Mouse (Mus musculus) 416B (cell line): Measurements from ENCODE around the gene Atp6ap1.

ENCODE experiments used
- DNase-seq: peaks from one replicate; pipeline ENCODE4 v3.0.0; 2011; ENCODE audit warnings: low read depth

Atp6ap1 gene

DNA sequence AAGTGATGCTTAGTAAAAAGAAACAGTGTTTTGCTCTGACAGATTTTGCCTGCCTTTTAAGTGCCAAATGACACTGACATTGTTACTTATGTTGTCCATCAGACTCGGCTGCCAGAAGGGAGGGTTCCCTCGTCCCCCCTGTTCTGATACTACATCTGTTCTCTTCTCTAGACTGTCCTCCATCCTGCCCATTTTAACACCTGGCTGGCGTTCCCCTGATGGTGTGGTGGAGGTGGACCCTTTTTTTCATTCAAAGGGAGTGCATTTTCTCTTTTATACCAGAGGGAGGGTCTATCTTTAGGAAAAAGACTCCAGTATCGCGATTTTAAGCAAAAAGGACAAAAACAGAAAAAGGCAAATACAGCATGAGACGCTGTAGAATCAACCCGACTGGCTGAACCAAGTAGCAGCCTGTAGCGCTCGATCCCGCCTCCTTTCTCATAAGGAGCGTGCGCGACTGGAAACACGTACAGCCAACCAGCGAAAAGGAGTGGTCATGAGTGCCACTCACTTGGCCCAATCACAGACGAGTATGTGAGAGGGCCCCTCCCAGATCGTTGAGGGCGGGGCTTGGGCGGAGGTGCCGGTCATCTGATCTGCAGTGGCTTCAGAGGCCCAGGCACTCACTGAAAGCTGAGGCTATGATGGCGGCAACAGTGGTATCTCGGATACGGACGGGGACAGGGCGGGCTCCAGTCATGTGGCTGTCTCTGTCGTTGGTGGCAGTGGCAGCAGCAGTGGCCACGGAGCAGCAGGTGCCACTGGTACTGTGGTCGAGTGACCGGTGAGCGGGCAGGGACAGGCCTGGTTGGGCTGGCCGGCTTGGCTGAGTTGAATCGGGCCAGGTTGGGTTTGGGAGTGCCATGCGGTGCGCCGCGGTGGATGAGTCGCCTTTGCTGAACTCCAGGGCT, at the start of gene Atp6ap1:
Gene Atp6ap1 (plus strand): TSS at position 560 of the 911 bp plus-strand sequence.
- peak; percentile 95 for DNase-seq

DNA sequence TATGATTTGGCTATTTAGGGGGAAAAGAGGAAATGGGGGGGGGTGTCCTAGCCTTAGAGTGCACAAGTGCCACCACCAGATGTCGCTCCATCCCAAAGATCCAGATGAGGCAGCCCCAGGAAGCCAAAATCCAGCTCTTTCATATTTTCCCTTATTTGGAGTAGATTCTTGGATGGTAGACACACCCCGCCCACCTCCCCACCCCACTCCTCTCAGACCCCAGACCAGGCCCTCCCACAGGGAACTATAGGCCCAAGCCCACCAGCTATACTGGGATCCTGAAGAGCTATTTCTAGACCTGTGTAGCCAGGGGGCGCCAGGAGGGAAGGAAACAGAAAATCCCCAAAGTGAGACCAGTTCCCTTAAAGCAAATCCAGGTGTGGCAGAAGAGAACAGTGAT, 48.2 kb upstream of the Atp6ap1 start:
- peak; percentile 68 for DNase-seq

GRCm38 (mm10) chrX:74249615-74250014, 47.3 kb upstream of the Atp6ap1 start, which contains the start of gene Flna:
Flna (minus strand) TSS chrX:74249820.
- peak; percentile 40 for DNase-seq

DNA sequence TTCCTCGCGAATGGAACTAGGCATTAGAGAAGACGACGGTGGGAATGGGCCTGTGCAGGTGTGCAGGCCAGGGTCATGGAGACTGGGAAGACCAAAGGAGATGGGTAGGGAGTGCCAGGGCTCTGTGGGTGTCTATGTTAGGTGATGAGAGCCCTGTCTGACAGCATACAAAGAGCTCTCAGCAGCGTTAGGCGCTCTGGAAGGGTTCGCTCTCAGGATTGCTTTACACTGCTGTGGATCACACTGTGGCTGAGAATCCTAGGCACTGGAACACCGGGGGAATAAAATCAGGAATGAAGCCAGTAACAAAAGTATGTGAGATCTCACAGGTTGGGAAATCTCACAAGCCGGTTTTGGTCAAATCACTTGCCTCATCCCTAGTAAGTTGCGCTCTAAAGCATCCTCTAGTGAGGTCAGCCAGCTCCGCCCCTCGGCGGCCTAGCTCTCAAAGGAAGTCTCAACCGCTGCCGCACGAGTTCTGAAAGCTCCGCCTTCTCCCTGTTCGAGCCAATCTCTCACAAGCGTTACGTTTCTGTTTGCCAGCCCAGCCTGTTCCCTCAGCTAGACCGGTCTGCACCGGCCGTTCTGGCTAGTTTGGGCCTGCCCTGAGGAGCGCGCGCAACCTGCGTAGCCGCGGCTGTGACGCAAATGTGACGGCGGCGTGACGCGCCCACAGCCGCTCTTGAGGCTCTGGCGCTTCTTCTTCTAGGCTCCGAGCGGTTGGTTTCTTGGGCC, 42.6 kb upstream of the Atp6ap1 start, which contains the start of gene Emd:
Gene Emd (plus strand): TSS at position 535 of the 735 bp plus-strand sequence.
- peak; percentile 96 for DNase-seq

GRCm38 (mm10) chrX:74254888-74255565, 41.9 kb upstream of the Atp6ap1 start:
- DNase-seq, result peak; percentile 21

GRCm38 (mm10) chrX:74257746-74258145, 39.2 kb upstream of the Atp6ap1 start:
- peak; percentile 72 for DNase-seq

- no peak for DNase-seq
Measured at GRCm38 (mm10) chrX:74269736-74270061, 27.2 kb upstream of the Atp6ap1 start.

DNA sequence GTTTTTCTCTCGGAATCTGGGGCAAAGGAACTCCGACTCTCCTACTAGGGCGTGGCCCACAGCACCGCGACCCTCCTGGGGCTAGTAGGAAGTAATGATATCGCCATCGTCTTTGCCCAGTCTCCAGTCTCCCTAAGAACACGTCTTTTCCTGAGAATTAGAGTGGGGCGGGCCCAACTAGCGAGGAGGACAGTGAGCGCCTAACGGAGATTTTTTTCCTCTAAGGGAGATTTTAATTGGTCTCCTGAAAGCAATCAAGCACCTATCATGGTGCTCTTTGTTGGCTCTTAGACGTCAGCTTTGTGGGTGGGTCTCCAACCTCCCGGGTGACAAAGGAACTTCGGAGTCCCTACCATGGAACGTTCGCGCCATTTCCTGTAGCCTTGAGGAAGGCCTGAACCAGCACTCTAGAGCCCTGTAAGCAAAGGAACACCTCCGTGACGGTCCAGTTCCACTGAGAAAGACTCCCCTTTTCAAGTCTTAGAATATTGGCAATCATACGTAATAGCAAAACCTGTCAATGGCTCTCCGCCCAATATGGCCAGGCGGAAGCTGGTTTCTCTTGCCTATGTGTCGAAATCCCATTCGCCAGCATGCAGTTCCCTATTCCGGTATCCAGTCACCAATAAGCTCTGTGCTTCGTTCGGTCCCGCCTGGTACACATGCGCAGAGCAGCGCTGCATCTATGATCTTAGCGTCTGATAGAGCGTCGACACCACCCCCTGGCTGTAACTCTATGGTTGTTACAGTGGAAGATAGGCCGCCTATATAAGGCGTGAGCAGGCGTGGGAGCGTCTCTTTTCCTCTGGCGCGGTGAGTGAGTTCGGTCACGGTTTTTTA, 26.6 kb upstream of the Atp6ap1 start, which contains the start of gene Rpl10:
Gene Rpl10 (plus strand): TSS at position 751 of the 840 bp plus-strand sequence.
- DNase-seq, result peak; percentile 99

GRCm38 (mm10) chrX:74270902-74271551, 25.9 kb upstream of the Atp6ap1 start:
- DNase-seq, result peak; percentile 87

DNA sequence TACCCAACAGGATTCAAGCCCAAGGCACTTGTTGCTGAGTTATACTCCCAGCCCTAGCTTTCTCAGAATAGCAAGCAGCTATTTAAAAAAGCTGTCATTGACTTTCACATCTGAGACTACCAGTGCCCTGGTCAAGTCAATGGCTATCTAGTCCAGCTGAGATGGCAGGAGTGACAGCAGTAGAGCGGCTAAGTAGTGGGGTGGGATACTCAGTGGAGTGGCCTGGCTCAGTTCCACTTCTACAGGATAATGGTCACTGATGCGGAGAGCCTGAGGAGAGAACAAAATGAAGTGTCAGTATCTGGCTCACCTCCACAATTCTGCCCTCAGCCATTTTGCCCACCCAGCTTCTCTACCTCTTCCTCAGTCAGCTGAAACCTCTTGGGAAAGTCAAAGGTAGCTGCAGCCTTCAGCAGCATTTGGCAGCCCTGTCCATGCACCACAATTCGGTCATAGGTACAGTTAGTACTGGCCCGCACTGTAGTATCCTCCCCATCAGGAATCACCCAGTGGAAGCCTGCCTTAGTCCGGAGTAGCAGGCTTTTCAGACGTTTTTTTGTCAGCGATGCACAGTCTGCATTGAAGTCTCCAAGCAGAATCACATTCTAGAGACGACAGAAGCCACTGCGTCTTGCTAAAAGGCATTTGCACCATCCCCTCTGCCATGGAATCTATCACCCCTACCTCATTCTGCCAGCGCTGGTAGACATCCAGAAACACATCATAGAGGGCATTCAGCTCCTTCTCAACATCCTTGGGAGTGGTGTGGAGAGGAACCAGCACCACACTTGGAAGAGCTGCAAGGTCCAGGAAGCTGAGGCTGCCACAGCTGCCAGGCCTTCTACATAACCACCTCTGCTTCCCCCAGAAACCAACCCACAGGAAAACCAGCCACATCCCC, 23.2 kb upstream of the Atp6ap1 start:
- DNase-seq, result peak; percentile 64

GRCm38 (mm10) chrX:74277916-74278315, 19.0 kb upstream of the Atp6ap1 start:
- DNase-seq, result peak; percentile 81

DNA sequence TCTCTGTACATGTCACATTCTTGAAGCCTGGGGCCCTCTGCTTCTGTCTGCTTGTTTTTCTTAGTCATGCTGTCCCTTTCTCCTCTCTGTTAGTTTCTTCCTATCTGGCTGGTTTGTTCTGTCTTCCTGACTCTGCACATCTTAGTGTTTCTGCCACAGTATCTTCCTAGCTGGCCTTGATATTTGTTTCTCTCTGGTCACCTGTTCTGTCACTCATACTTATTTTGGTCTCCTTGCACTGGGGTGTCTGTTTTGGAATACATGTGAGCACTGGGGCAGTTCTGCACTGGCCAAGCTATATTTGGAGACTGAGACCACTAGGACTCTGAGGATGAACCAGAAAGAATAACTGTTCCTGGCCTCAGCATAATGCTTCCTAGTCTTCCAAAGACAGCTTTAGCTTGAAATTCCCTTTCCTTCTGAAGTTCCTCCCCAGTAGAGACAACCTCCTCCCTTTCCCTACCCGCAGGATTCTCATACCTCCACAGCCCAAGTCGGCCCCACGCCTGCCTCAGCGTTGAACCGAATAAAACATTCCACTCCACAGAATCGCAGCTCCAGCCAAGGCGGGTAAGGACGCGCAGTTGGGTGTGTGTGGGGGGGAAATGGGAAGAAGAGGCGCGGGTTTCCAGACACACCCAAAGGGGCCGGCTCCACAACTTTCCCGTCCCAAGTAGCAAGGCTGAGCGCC, 15.7 kb upstream of the Atp6ap1 start:
- DNase-seq, result no peak

DNA sequence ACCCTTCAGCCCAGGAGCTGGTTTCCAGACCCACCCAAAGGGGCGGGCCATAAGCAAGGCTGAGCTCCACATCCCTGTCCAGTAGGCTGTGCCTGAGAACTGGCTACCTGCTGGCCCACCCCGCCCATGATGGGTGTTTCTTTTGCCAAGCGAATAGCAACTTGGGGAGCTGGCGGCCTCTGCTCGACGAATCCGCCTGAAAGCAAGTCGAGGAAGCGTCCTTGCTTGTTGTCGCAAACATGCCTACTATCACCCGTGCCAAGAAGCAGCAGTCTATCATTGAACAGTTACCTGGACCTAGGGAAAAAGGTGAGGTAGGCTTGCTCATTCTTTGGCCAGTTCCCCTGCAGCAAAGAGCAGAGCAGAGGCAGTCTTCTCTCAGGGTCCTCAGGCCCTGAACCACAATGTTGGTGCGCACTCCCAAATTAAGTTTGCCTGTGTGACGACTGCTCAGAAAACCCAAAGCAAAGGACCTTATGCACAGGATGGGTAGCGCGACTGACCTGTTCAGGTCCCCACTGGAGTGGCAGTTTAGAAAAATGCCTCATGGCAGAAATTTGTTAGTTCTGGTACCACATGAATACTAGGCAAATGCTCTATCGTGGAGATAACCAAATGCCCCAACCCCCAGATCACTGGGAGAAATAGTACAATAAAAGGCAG, 15.0 kb upstream of the Atp6ap1 start, which contains the start of the genes Taz and Dnase1l1:
Gene Taz (plus strand): TSS at position 181 of the 663 bp plus-strand sequence.
Gene Dnase1l1 (minus strand): TSS at position 606 of the 663 bp plus-strand sequence.
- peak; percentile 93 for DNase-seq

GRCm38 (mm10) chrX:74282395-74283091, 14.4 kb upstream of the Atp6ap1 start:
- peak; percentile 93 for DNase-seq

GRCm38 (mm10) chrX:74283092-74283437, 13.8 kb upstream of the Atp6ap1 start:
- no peak for DNase-seq

DNA sequence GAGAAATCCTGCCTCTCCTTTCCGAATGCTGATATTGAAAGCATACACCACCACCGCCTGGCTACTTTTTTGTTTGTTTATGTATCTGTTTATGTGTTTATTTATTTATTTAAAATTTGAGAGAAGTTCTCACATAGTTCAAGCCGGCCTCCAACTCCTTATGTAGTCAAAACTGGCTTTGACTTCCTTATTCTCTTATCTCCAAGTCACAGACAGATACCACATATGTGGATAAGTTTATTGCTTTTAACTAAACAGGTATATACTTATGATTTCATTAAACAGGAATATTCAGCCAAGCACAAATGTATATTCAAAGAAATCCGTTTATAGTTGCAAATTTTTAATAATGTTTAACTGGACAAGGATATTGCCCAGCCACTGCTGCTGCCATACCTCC, 3.5 kb upstream of the Atp6ap1 start:
- no peak for DNase-seq

- DNase-seq, result no peak
Measured at GRCm38 (mm10) chrX:74298348-74298747, 1.5 kb downstream of the Atp6ap1 start.

DNA sequence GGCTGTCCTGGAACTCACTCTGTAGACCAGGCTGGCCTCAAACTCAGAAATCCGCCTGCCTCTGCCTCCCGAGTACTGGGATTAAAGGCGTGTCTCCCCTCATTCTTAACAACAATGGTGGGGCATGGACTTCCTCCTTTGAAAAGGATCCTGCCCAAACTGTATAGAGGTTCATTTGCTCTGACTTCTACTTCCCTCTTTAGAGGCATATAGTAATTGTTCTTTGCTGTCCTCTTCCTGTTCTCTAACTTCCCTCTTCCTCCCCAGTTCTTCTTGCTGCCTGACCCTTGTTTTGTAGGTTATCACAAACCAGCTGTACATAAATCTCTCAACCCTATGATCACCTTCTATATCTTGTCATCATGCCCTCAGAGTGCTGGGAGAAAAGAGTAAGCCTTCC, 2.8 kb downstream of the Atp6ap1 start:
- DNase-seq, result no peak
